Mouse (Mus musculus) spleen, adult 2 months (tissue): ENCODE measurements around the gene Bsn.

Experiments
- CTCF ChIP-seq: fragments of 200-500 bp; IDR thresholded peaks from 2 replicates; pipeline ENCODE4 v1.5.1; 2011; ENCODE audit warnings: mild to moderate bottlenecking, inconsistent platforms; ENCODE audit not compliant: insufficient read depth, insufficient read length, insufficient replicate concordance; ENCODE audit errors: extremely low read depth
- POLR2A ChIP-seq: fragments of 200-500 bp; IDR thresholded peaks from 2 replicates; pipeline ENCODE4 v1.6.1; 2011; ENCODE audit warnings: low read depth, low read length, inconsistent platforms

DNA sequence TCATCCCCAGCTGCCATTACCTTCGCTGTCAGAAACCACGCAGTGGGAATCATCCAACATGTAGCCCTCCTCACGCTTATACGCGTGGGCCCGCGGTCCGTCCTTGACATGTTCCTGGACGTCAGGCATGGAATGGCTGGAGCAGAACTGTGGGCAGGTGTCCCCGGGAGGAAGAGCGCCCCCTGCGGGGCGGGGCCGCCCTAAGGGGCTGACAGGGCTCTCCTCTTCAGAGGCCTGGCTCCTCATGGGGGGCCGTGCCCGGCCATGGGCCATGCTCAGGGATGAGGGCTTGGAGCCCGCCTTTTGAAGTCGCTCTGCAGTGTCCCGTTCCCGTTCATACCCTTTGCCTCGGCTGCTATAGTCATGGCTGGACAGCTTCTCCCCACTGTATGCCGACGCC, 84.1 kb downstream of the Bsn start:
- TF ChIP-seq POLR2A (no peak), CTCF (no peak)
